Mouse (Mus musculus) forebrain, embryonic 12.5 days (tissue): ENCODE measurements at regions not wholly inside any gene's neighbourhood (a gene's known extent, or its start where the extent isn't known, plus 50 kb on each side); places are given as distances from the start of the nearest gene placed in this dataset.

Experiments
- ATAC-seq: fragments of 200-750 bp; cut with Nextera tagmentation; 2 replicates; pipeline ENCODE4 v1.8.0; 2017; ENCODE audit warnings: moderate TSS enrichment; ENCODE audit not compliant: low FRiP score
- H3K27ac ChIP-seq: fragments of 300-500 bp; sonication (generic); 2 replicates; pipeline ENCODE4 v1.5.1; 2016; ENCODE audit warnings: mild to moderate bottlenecking
- H3K27me3 ChIP-seq: fragments of 300-500 bp; sonication (generic); 2 replicates; pipeline ENCODE4 v1.6.1; 2016; ENCODE audit warnings: mild to moderate bottlenecking
- H3K36me3 ChIP-seq: fragments of 300-500 bp; sonication (generic); replicated peaks from 2 replicates; pipeline ENCODE4 v1.6.1; 2016; ENCODE audit warnings: mild to moderate bottlenecking
- H3K4me1 ChIP-seq: fragments of 300-500 bp; sonication (generic); 2 replicates; pipeline ENCODE4 v1.6.1; 2016
- H3K4me2 ChIP-seq: fragments of 300-500 bp; sonication (generic); 2 replicates; pipeline ENCODE4 v1.6.1; 2016; ENCODE audit warnings: mild to moderate bottlenecking, moderate library complexity
- H3K4me3 ChIP-seq: fragments of 300-500 bp; sonication (generic); replicated peaks from 2 replicates; pipeline ENCODE4 v1.5.1; 2016; ENCODE audit warnings: mild to moderate bottlenecking
- H3K9ac ChIP-seq: fragments of 300-500 bp; sonication (generic); 2 replicates; pipeline ENCODE4 v1.6.1; 2016; ENCODE audit warnings: mild to moderate bottlenecking
- H3K9me3 ChIP-seq: fragments of 300-500 bp; sonication (generic); 2 replicates; pipeline ENCODE4 v1.6.1; 2016
- WGBS: fragments of 180-500 bp; shearing (Covaris S2); methylation state at CpG from one replicate; pipeline ENCODE4 v1.1.7; 2016; 5-methylcytosine and 5-hydroxymethylcytosine counted together

GRCm38 (mm10) chr12:71487591-71488435, 178.1 kb downstream of the Dact1 start:
- H3K4me3 ChIP-seq, result no peak overlapping the region
- H3K9me3 ChIP-seq, result no peaks in the 10 kb centered on the region
- peaks cover 6% of the 10 kb centered on the region for H3K4me1 ChIP-seq
- no peaks in the 10 kb centered on the region for H3K36me3 ChIP-seq
- H3K9ac ChIP-seq, result no peak overlapping the region
- H3K27me3 ChIP-seq, result peaks cover 3% of the 10 kb centered on the region; the same call in 1 of the 2 replicates
- H3K27ac ChIP-seq, result no peak overlapping the region
- 49% methylated on average over 6 of the region's 6 CpGs for WGBS
- ATAC-seq, result no peak
- H3K4me2 ChIP-seq, result no peak overlapping the region; the same call in 1 of the 2 replicates

- Histone ChIP-seq H3K4me2 (no peak overlapping the region), H3K36me3 (no peaks in the 10 kb centered on the region), H3K4me3 (no peak overlapping the region), H3K9ac (no peak overlapping the region), H3K4me1 (peaks cover 8% of the 10 kb centered on the region), H3K27ac (no peak overlapping the region), H3K27me3 (no peaks in the 10 kb centered on the region), H3K9me3 (no peaks in the 10 kb centered on the region)
- no peak for ATAC-seq
- WGBS, result 82% methylated on average over 7 of the region's 7 CpGs
These were observed 179.6 kb downstream of the Dact1 start for GRCm38 (mm10) chr12:71489295-71489694.

DNA sequence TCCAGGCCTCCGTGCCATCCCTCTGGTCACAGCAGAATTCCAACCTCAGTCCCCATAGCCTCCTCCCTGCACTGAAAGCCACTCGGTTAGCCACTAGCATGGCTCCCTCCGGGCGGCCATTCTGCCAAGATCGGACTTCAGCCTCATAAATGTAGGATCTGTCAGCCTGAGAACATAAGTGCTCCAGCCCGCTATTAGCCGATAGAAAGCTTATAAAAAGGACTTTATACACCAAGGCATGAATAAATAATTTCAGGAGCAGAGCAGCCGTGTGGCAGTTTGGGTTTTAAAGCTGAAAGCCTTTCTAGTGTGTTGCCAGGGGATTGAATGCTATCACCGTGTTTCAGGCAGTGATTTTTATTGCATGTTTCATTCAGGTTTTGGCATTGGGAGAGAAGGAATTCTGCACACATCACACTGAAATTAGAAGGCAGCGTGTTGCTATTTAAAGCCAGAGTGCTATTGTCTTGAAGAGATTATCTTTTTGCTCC, 185.2 kb downstream of the Dact1 start:
- WGBS, result 45% methylated on average over 10 of the region's 10 CpGs

GRCm38 (mm10) chr12:71498246-71499029, 188.8 kb downstream of the Dact1 start:
- no peak for ATAC-seq
- H3K4me2 ChIP-seq, result no peak overlapping the region
- 71% methylated on average over 14 of the region's 14 CpGs for WGBS
- peaks cover 20% of the 10 kb centered on the region for H3K4me1 ChIP-seq
- no peak overlapping the region for H3K9ac ChIP-seq
- no peaks in the 10 kb centered on the region for H3K9me3 ChIP-seq
- H3K27ac ChIP-seq, result no peak overlapping the region
- H3K27me3 ChIP-seq, result no peaks in the 10 kb centered on the region
- H3K36me3 ChIP-seq, result no peaks in the 10 kb centered on the region
- no peak overlapping the region for H3K4me3 ChIP-seq

More for the DNA sequence above, 185.2 kb downstream of the Dact1 start:
- Histone ChIP-seq H3K4me1 (peaks cover 16% of the 10 kb centered on the region), H3K4me2 (peak overlapping the region; percentile 10; the same call in 1 of the 2 replicates), H3K27ac (peak overlapping the region; percentile 61; the same call in 1 of the 2 replicates), H3K27me3 (no peaks in the 10 kb centered on the region), H3K9ac (no peak overlapping the region), H3K9me3 (no peaks in the 10 kb centered on the region), H3K36me3 (no peaks in the 10 kb centered on the region), H3K4me3 (no peak overlapping the region)
- peak; percentile 57; the same call in 1 of the 2 replicates for ATAC-seq

DNA sequence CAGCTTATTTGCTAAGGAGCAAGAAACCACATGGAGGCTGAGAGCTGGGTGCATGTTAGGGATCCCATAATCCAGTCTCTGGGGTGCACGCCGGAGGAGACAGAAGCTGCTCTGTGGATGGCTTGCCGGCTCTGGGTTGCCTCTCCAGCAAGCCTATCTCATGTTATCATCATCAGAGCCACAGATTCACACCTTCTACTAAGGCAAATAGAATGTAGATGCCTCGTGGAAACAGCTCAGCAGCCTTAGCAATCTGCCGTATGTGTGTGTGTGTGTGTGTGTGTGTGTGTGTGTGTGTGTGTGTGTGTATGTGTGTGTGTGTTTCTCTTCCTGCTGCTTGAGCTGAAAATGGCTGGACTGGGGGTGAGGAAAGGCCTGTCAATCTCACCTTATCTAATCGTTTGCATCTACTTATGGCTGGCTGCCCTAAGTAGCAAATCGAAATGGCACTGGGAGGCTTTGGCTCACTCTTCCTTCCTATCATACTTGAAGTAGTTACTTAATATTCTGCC, 191.7 kb downstream of the Dact1 start:
- ATAC-seq, result no peak
- 68% methylated on average over 7 of the region's 7 CpGs for WGBS

GRCm38 (mm10) chr12:71503265-71503664, 193.6 kb downstream of the Dact1 start:
- Histone ChIP-seq H3K4me2 (no peak overlapping the region), H3K4me3 (no peak overlapping the region), H3K27ac (no peak overlapping the region), H3K36me3 (no peaks in the 10 kb centered on the region), H3K9ac (no peak overlapping the region), H3K27me3 (no peaks in the 10 kb centered on the region), H3K9me3 (no peaks in the 10 kb centered on the region), H3K4me1 (peaks cover 4% of the 10 kb centered on the region; the same call in 1 of the 2 replicates)
- ATAC-seq, result no peak
- WGBS, result 88% methylated on average over 11 of the region's 11 CpGs

More for the DNA sequence above, 191.7 kb downstream of the Dact1 start:
- Histone ChIP-seq H3K27ac (peak overlapping the region; percentile 36; the same call in 1 of the 2 replicates), H3K36me3 (no peaks in the 10 kb centered on the region), H3K4me2 (no peak overlapping the region), H3K9me3 (no peaks in the 10 kb centered on the region), H3K9ac (no peak overlapping the region), H3K4me1 (peaks cover 4% of the 10 kb centered on the region; the same call in 1 of the 2 replicates), H3K27me3 (no peaks in the 10 kb centered on the region), H3K4me3 (no peak overlapping the region)

DNA sequence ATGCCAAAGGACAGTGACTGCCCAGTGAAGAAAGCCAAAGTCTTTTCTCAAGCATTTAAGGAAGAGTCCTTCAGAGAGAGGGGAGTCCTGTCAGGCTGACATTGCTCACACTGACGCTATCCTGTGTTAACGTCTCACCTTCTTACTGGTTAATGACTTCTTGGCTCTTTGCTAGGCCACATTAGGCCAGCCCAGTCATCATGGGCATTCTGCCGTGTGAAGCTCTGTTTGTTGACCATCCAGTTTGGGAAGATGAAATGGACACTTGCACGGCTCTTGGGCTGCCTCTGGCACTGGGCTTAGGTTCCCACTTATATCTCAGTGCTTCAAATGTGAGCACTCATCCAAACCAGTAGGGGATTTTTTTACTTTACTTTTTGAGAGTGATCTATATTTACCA, 196.5 kb downstream of the Dact1 start:
- ATAC-seq, result no peak
- H3K4me1 ChIP-seq, result peaks cover 2% of the 10 kb centered on the region; the same call in 1 of the 2 replicates
- 78% methylated on average over 4 of the region's 4 CpGs for WGBS
- H3K9me3 ChIP-seq, result no peaks in the 10 kb centered on the region
- no peaks in the 10 kb centered on the region for H3K36me3 ChIP-seq
- H3K27me3 ChIP-seq, result no peaks in the 10 kb centered on the region
- no peak overlapping the region for H3K27ac ChIP-seq
- no peak overlapping the region for H3K9ac ChIP-seq
- no peak overlapping the region for H3K4me2 ChIP-seq
- no peak overlapping the region for H3K4me3 ChIP-seq

GRCm38 (mm10) chr12:71506716-71507115, 197.0 kb downstream of the Dact1 start:
- H3K9me3 ChIP-seq, result no peaks in the 10 kb centered on the region
- no peaks in the 10 kb centered on the region for H3K4me1 ChIP-seq
- no peak overlapping the region for H3K4me3 ChIP-seq
- no peaks in the 10 kb centered on the region for H3K27me3 ChIP-seq
- no peak overlapping the region for H3K9ac ChIP-seq
- 75% methylated on average over 1 of the region's 1 CpGs for WGBS
- H3K36me3 ChIP-seq, result no peaks in the 10 kb centered on the region
- no peak overlapping the region for H3K27ac ChIP-seq
- H3K4me2 ChIP-seq, result no peak overlapping the region
- no peak for ATAC-seq

DNA sequence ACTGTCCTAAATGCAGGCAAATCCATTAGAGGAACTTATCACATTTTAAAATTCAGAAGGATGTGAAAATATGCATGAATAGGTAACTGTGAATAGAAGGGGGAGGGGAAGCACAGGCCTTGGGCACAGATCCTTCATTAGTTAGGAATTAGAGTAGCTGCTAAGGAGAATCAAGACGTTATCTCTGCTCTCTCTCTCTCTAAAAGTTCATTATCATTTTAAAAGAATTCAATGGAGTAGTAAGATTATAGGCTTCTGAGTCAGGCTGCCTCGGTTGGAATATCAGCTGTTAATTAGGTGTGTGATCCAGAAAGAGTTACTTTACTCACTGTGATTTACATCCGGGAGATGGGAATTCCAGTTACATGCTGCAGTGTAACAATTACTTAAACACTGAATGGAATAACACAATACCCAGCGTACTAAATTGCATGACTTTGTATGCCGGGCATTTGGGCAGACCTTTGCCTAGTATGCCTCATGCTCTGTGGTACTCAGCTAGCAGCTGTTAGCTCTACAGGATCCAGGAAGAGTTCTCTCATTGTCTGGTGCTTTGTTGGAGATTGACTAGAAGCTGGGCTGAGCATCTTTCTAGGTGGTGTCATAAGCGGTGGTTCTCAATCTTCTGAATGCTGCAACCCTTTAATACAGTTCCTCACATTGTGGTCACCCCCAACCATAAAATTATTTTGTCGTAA, 203.4 kb downstream of the Dact1 start:
- Histone ChIP-seq H3K27me3 (no peaks in the 10 kb centered on the region), H3K27ac (0 out of 2 replicates have a peak overlapping the region, but pooled peaks have one; percentile 38)
- WGBS, result 40% methylated on average over 7 of the region's 7 CpGs

DNA sequence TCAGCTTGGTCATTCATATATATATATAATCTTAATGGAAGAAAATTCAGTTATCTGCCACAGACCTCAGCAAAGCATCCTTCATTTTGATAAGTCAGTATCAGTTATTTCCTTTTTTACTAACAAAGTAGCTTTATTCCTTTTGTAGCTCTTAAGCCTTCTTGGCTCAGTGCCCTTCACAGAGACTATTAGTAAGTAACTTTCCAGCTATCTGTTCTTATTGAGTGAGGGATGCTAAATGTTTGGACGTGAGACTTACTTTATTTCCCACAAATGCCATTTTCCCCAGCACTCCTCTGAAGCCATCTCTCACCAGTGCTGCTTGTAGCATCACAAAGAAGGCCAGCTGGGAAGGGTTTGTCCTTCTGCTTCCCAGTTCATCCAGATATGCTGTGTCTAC, 209.8 kb downstream of the Dact1 start:
- Histone ChIP-seq H3K4me2 (no peak overlapping the region), H3K9me3 (no peaks in the 10 kb centered on the region), H3K4me3 (no peak overlapping the region), H3K36me3 (no peaks in the 10 kb centered on the region), H3K27me3 (peaks cover 5% of the 10 kb centered on the region; the same call in 1 of the 2 replicates), H3K27ac (no peak overlapping the region), H3K4me1 (peaks cover 3% of the 10 kb centered on the region; the same call in 1 of the 2 replicates), H3K9ac (no peak overlapping the region)
- 63% methylated on average over 1 of the region's 1 CpGs for WGBS
- ATAC-seq, result no peak

More for the DNA sequence above, 203.4 kb downstream of the Dact1 start:
- Histone ChIP-seq H3K4me2 (no peak overlapping the region), H3K4me3 (no peak overlapping the region), H3K4me1 (peaks cover 17% of the 10 kb centered on the region), H3K9ac (no peak overlapping the region), H3K9me3 (no peaks in the 10 kb centered on the region), H3K36me3 (no peaks in the 10 kb centered on the region)
- no peak for ATAC-seq

GRCm38 (mm10) chr12:71521936-71522335, 212.3 kb downstream of the Dact1 start:
- ATAC-seq, result no peak
- Histone ChIP-seq H3K4me2 (no peak overlapping the region), H3K27me3 (peaks cover 5% of the 10 kb centered on the region; the same call in 1 of the 2 replicates), H3K9ac (no peak overlapping the region), H3K4me1 (peaks cover 11% of the 10 kb centered on the region), H3K36me3 (no peaks in the 10 kb centered on the region), H3K27ac (no peak overlapping the region), H3K4me3 (no peak overlapping the region), H3K9me3 (no peaks in the 10 kb centered on the region)
- WGBS, result 92% methylated on average over 3 of the region's 3 CpGs
